Mouse (Mus musculus) heart, adult 2 months (tissue): ENCODE data around the gene Txndc17. TPM values are rescaled to one million over a fixed set of nuclear protein-coding genes. Genes with fewer than 3 reads are reported as not detected.

Experiments used
- DNase-seq, 2 experiments: peaks; one replicate each; pipeline ENCODE4 v3.0.0; 2021
- H3K27ac ChIP-seq: fragments of 200-600 bp; 2 replicates; pipeline ENCODE4 v1.8.1; 2022
- H3K27me3 ChIP-seq: fragments of 200-500 bp; 2 replicates; pipeline ENCODE4 v1.6.1; 2012; ENCODE audit warnings: mild to moderate bottlenecking, low read length, inconsistent platforms, mixed read lengths; ENCODE audit not compliant: control insufficient read depth, insufficient read depth
- H3K36me3 ChIP-seq: fragments of 200-500 bp; 2 replicates; pipeline ENCODE4 v1.6.1; 2012; ENCODE audit warnings: low read length, inconsistent platforms; ENCODE audit not compliant: control insufficient read depth, insufficient read depth
- H3K4me1 ChIP-seq: fragments of 200-500 bp; 2 replicates; pipeline ENCODE4 v1.6.1; 2011; ENCODE audit warnings: low read length; ENCODE audit not compliant: control insufficient read depth, insufficient read depth
- H3K4me3 ChIP-seq: fragments of 200-600 bp; 2 replicates; pipeline ENCODE4 v1.8.1; 2022
- H3K79me2 ChIP-seq: fragments of 200-500 bp; replicated peaks from 2 replicates; pipeline ENCODE4 v1.6.1; 2012; ENCODE audit warnings: mild to moderate bottlenecking, inconsistent platforms, low read length, moderate library complexity, mixed read lengths; ENCODE audit not compliant: control insufficient read depth, insufficient read depth
- H3K9ac ChIP-seq: fragments of 200-500 bp; 2 replicates; pipeline ENCODE4 v1.6.1; 2012; ENCODE audit warnings: low read depth, mild to moderate bottlenecking, control low read depth, inconsistent platforms, low read length, mixed read lengths
- CTCF ChIP-seq: fragments of 200-600 bp; IDR thresholded peaks from 2 replicates; pipeline ENCODE4 v1.8.1; 2022; ENCODE audit warnings: antibody characterized with exemption, mild to moderate bottlenecking, moderate library complexity
- EP300 ChIP-seq: fragments of 200-500 bp; IDR thresholded peaks from 2 replicates; pipeline ENCODE4 v1.6.1; 2011; ENCODE audit warnings: low read depth, low read length, control low read depth; ENCODE audit not compliant: insufficient read depth
- POLR2A ChIP-seq: fragments of 200-500 bp; IDR thresholded peaks from 2 replicates; pipeline ENCODE4 v1.6.1; 2011; ENCODE audit warnings: mild to moderate bottlenecking, low read depth, low read length, control low read depth; ENCODE audit not compliant: insufficient read depth
- WGBS: fragments of 180-500 bp; shearing (Covaris S2); methylation state at CpG from one replicate; pipeline ENCODE4 v1.1.7; 2018; 5-methylcytosine and 5-hydroxymethylcytosine counted together
- intact Hi-C: fragments of 180-260 bp; cut with DNase I; formaldehyde crosslinking; loops from one replicate; pipeline ENCODE4 v1.15.1; 2025
- polyA plus RNA-seq: library from polyadenylated mRNA; depleted of rRNA; stranded (reverse); fragments of >200 nt; gene quantifications from 2 replicates; pipeline ENCODE4 v1.2.3, GENCODE M21; 2012
- total RNA-seq, 2 experiments: library from RNA; stranded (reverse); gene quantifications; 2 replicates each; pipeline ENCODE4 v1.2.3; 2021

Txndc17 gene
- total and polyA plus RNA-seq, 3 experiments = 37.6 to 43.7 (median 39.0) TPM

DNA sequence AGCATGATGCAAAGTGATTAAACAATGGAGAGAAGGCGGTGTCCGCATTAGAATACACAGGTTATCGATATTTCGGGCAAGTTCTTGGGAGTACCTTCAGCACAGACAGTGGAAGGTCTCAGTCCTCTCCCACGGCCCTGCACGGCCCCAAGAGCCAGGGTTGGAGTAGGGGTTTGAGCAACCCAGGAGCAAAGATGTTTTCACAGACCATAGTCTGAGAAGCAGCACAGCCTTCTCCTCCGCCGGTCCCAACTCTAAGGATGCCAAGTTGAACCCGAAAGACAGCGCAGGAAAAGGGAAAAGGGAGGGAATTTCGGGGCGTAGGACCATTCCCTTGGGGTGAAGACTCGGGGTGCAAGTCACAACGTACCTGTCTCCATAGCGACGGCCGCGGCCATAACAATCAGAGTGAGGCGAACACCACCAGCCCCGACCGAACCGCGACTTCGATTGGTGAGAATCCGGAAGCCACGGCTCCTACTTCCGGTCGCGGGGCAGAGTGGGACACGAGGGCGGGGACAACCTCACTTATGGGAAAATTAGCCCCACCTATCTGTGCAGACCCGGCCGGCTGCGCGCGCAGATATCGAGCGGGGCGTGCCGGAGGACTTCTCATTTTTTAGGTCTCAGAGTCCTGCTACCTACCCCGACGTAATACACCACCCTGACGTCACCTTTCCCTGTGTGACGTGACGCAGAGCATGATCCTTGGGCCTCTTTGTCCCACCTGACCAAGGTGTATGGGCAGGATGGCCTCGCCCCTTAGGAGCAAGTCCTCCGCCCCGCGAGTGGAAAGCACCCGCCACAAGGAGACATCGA, 7.5 kb downstream of the Txndc17 start:
- under 1% methylated on average over 51 of the region's 51 CpGs for WGBS
- Histone ChIP-seq H3K79me2 (no peaks in the 10 kb centered on the region), H3K9ac (peak overlapping the region; percentile 75), H3K27ac (peak overlapping the region; percentile 85), H3K4me1 (peaks cover 2% of the 10 kb centered on the region; the same call in 1 of the 2 replicates), H3K36me3 (no peaks in the 10 kb centered on the region), H3K27me3 (no peaks in the 10 kb centered on the region), H3K4me3 (peak overlapping the region; percentile 84)
- intact Hi-C loops = loop anchor here (5.0 kb wide), 1 partner anchor 88 kb away; the partner anchor contains the start of gene Xaf1
- peak; percentile 93 to 95 for DNase-seq
- TF ChIP-seq CTCF (no peak), POLR2A (peak; percentile 90), EP300 (0 out of 2 replicates have a peak, but pooled peaks have one; percentile 44)

DNA sequence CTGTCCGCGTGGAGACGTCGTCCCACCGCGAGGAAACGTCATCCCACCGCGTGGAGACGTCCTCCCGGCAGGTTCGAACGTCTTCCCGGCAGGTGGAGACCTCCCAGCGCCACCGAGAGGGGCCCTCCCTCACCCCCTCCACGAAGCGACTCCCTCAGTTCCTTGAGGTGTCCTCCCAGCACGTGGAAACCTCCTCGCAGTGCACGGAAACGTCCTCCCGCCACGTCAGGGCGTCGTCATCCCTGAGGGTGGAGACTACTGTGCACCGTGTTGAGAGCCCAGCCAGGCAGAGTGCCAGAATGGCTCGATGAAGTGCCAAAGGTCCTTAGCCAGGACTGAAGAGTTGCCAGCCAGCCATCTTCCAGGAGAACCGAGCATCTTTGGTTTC, 8.1 kb downstream of the Txndc17 start, which contains the start of gene Med31:
TSS of gene Med31 (minus strand) at position 183 of the 388 bp plus-strand sequence.
- peak within 1 kb of the TSS; percentile 75 for H3K9ac ChIP-seq
- peaks cover 2% of the 10 kb centered on the region; the same call in 1 of the 2 replicates for H3K4me1 ChIP-seq
- no peaks in the 10 kb centered on the region for H3K79me2 ChIP-seq
- H3K36me3 ChIP-seq = no peaks in the 10 kb centered on the region
- intact Hi-C loops = loop anchor here (5.0 kb wide), 1 partner anchor 87 kb away; the partner anchor contains the start of gene Xaf1
- under 1% methylated on average over 29 of the region's 29 CpGs for WGBS
- H3K4me3 ChIP-seq = peak within 1 kb of the TSS; percentile 84
- DNase-seq = peak; percentile 82 to 84
- TF ChIP-seq CTCF = no peak
- TF ChIP-seq POLR2A = no peak; the same call in 1 of the 2 replicates
- TF ChIP-seq EP300 = 0 out of 2 replicates have a peak, but pooled peaks have one; percentile 20
- peak within 1 kb of the TSS; percentile 85 for H3K27ac ChIP-seq
- no peaks in the 10 kb centered on the region for H3K27me3 ChIP-seq

DNA sequence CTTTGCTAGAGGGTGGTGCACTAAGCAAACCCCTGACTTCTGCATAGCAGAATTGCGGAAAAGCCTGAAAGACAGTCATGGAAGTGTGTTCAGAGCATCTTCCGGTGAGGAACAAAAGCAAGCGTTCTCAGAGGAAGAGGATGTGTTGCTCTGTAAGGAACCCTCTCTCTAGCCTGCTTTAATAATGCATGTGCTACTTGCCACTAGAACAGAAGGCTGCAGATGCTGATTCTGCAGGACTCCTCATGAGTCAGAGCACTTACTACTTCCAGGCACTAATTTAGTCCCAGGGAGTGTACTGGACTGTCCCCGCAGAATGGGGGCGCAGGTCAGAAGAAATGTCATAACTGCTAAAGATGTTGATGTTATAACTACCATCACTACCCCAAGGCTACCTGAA, 9.8 kb downstream of the Txndc17 start:
- TF ChIP-seq CTCF (no peak), POLR2A (no peak), EP300 (no peak)
- Histone ChIP-seq H3K9ac (no peak overlapping the region), H3K79me2 (no peaks in the 10 kb centered on the region), H3K27ac (no peak overlapping the region), H3K4me3 (no peak overlapping the region), H3K36me3 (no peaks in the 10 kb centered on the region), H3K27me3 (no peaks in the 10 kb centered on the region), H3K4me1 (peaks cover 2% of the 10 kb centered on the region; the same call in 1 of the 2 replicates)
- intact Hi-C loops = loop anchor here (5.0 kb wide), 1 partner anchor 85 kb away; the partner anchor contains the start of gene Xaf1
- no peak for DNase-seq
- 52% methylated on average over 5 of the region's 5 CpGs for WGBS

DNA sequence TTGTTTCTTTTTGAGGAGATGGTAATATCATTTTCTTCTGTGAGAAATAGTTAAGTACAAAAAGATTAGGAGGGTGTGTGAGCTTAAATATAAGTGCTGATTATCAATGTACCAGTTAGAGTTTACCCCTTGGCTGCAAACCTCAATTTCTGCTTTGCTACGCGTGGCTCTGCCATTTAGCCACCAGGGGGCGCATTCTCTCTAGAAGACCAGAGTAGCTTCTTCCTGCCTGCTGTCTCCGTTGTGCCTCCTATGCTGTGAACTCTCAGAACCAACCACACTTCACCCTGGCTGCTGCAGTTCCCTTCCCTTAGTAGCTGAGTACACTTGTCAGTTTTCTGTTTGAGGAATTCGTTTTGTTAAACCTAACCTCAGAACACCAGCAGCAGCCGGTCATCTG, 13.9 kb downstream of the Txndc17 start:
- H3K9ac ChIP-seq = no peak overlapping the region
- DNase-seq = peak; percentile 49 to 68
- no peak overlapping the region for H3K27ac ChIP-seq
- intact Hi-C loops = no loop called here
- 17% methylated on average over 6 of the region's 6 CpGs for WGBS
- no peaks in the 10 kb centered on the region for H3K4me1 ChIP-seq
- no peaks in the 10 kb centered on the region for H3K36me3 ChIP-seq
- no peaks in the 10 kb centered on the region for H3K79me2 ChIP-seq
- TF ChIP-seq POLR2A (no peak), CTCF (peak; percentile 97)
- no peaks in the 10 kb centered on the region for H3K27me3 ChIP-seq
- H3K4me3 ChIP-seq = no peak overlapping the region

DNA sequence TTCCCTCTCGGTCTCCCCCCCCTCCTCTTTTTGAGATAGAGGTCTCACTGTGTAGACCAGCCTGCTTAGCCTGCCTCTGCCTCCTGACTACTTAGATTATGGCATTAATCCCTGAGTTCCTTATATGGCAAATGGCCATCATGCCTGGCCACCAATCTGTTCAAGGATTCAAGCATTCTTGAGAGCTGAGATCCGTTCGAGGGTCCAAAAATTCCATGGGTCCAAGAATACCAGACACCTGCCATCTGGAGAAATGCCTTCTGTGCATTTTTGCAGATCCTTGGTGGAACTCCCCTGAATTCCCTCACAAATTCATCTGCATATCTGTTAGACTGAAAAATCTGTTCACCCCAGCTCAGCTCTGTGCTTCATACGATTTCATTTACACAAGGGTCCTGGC, 16.1 kb downstream of the Txndc17 start:
- no peak for DNase-seq
- no peak overlapping the region for H3K9ac ChIP-seq
- H3K36me3 ChIP-seq = no peaks in the 10 kb centered on the region
- H3K4me3 ChIP-seq = no peak overlapping the region
- H3K79me2 ChIP-seq = no peaks in the 10 kb centered on the region
- 77% methylated on average over 4 of the region's 4 CpGs for WGBS
- no peaks in the 10 kb centered on the region for H3K4me1 ChIP-seq
- TF ChIP-seq EP300 (no peak), CTCF (no peak), POLR2A (no peak)
- intact Hi-C loops = no loop called here
- H3K27me3 ChIP-seq = no peaks in the 10 kb centered on the region
- H3K27ac ChIP-seq = no peak overlapping the region

DNA sequence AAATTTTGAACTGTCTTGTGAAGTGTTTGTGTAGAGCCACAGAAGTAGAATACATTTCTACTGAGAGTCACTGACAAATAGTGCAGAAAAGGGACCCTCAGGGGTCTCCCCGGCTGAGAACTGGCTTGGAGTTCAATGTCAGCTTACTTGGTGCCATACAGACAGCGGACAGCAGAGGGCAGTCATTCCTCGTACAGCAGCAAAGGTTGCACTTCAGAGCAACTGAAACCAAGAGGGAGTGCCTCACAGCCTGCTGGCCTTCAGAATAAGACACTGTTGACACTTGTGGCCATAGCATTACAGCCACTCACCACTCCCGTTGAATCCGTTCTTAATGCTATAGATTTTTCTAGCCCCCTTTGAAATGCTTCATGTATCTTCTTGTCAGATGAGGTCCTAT, 17.5 kb downstream of the Txndc17 start:
- no peak overlapping the region for H3K27ac ChIP-seq
- no peaks in the 10 kb centered on the region for H3K79me2 ChIP-seq
- no peaks in the 10 kb centered on the region for H3K27me3 ChIP-seq
- H3K4me3 ChIP-seq = no peak overlapping the region
- intact Hi-C loops = loop anchor here (2.0 kb wide), 3 partner anchors 100 to 340 kb away; no protein-coding TSS in a partner anchor
- H3K9ac ChIP-seq = no peak overlapping the region
- H3K4me1 ChIP-seq = no peaks in the 10 kb centered on the region
- WGBS = 9% methylated on average over 5 of the region's 5 CpGs
- no peaks in the 10 kb centered on the region for H3K36me3 ChIP-seq
- DNase-seq = peak; percentile 62 to 83
- TF ChIP-seq POLR2A = no peak
- peak; percentile 96 for TF ChIP-seq CTCF
- peak; percentile 87; the same call in 1 of the 2 replicates for TF ChIP-seq EP300
